Mouse (Mus musculus) natural killer cell, adult 2 months (primary cell): ENCODE measurements around the gene Capn13.
"Not testable (repeated sequence)": the region's sequence is repeated elsewhere in the genome, so short reads cannot be mapped to it uniquely, and the experiment has no call there.

ENCODE experiments used
- DNase-seq, 2 experiments: peaks; one replicate each; pipeline ENCODE4 v3.0.0; 2022; ENCODE audit warnings: low spot score in 2 of 2

Gene Capn13

DNA sequence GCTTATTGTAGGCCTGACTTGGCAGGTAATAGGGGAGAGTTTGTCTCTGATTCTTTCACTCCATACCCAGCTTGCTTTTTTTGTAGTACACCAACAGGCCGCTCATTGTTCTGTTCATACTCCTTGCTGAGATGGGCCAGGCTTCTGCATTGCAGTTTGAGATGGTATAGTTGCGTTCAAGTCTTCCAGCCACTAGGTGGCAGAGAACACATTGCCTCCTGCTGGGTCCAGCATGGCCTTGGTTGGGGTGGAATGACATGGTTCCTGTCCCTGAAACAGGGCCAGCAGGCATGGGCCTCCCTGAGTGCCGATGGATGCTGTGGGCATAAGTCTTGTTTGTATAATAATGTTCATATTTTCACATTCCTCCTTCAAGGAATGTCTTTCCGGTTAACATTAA is 122.9 kb downstream of the Capn13 start:
- no peak for DNase-seq

DNA sequence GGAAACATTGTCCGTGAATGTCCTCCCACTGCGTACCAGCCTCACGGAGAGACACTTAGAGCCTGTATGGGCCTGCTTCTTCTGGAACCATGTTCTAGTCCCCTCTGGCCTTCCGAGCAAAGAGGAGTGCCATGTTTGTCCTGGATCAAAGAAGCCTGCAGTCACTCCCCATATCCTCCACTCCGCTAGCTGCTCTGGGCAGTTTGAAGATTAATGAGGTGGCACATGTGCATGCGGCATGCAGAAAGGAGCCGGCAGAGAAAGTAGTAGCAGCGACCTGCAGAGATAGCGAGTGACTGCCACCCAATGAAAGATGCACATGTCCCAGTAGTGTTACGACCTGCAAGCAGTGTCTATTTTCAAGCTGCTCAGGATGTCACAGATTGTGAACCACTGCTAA is 125.6 kb downstream of the Capn13 start:
- DNase-seq = no peak

DNA sequence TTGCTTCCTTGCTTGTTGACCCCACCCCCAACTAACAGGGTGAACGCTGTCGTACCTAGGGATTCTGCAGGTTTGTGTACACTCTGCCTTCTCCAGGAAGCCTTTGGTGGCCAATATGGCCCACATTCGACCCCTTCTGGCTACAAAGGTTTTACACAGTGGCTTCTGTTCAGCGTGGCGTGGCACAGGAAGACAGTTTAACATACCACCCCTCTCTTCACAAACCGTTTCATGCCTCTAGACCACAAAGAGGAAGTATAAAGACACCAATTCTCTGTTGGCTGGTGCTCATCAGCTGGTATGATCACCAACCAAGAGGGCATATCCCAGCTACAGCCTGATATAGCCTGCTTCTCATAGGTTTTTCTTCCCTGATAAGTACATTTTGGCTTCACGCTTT is 126.9 kb downstream of the Capn13 start:
- peak; percentile 38 to 71 for DNase-seq

DNA sequence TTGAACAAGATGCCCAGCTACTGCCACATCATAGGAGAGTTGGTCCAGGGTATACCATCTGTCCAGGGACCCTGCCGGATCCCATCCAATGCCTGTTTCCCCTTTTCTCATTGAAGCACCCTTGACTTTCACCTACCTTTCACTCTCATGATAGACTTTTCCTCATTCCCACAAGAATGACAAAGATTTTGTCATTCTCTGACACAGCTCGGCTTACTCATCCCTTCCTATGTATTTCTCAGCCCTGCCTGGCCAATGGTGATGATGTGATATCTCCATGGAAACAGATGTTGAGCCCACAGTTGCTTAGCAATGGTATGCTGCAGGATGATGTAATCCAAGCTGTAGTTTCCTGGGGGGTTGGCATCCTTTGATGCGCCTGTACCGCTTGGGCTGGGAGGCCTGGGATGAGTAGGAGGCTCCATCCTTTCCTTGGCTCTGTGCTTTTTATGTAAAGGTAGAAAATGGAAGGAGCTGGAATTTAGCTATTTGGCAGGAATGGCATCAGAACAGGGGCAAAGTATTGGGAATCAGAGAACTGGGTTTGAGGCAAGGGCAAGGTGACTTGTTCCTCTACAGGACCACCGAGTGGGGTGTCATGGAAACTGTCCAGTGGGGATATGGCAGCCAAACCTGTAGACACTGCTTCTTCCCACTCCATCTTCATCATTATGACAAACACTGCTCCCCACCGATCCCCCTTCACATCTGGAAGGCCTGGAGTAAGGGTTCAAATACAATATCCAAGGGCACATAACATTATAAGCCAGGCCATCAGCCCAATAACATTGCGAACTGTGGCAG is 128.7 kb downstream of the Capn13 start:
- no peak for DNase-seq

DNA sequence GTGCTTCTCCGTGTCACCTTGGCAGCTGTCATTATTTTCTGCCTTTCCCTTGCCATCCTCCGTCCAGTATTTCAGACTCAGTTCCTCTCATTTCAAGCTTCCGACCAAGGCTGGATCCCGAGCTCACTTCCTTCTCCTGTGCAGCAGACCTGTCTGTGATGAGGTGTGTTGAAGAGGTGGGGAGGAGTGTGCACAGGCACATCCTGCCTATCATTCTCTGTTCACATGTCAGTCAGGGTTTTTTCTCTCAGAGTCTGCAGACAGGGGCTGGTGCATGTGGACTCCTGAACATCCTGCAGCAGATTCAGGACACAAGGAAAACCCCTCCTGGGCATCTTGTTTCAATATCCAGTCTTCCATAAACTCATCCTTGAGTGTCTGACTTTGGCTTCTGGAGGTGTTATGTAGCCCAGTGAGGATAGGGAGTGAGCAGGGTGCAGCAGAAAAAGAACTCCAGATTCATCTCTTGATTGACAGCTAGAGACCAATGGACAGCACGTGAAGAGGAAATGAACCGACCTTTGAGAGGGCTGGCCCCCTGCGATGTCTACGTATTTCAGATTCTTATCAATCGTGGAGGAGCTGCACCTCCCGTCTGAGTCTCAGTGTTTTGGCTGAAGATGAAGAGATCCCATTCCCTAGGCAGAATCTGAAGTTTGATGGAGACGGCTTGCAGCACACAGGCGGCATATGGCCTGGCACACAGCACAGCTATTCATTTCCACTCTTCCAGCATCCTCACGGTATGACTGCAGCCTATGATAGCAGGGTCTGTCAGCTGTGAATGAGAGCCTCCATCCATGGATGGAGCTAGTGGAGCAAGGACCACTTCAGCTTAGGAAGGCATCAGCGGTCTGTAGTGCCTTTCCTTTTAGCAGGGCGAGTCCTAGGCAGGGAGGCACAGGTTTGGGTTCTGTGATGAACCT is 129.5 kb downstream of the Capn13 start:
- no peak for DNase-seq

DNA sequence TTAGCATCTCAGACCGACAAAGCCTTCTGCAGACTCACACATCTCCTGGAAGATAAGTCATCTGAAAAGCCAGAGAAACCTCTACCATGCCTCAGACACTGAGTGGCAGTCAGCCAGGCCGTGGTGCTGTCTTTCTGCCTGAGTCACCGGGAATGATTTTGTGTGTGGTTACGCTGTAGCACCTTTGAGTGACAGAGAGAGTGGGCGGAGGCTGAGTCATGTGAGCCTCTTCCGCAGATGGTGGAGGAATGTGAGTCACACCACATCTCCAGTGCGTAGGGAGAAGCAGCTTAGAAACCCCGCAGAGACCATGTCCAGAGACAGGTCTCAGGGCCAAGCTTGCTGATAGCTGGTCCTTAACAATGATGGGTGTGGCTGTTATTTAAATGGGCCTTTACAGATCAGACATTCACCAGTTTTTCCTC is 137.6 kb downstream of the Capn13 start:
- DNase-seq = peak; percentile 80 to 83

DNA sequence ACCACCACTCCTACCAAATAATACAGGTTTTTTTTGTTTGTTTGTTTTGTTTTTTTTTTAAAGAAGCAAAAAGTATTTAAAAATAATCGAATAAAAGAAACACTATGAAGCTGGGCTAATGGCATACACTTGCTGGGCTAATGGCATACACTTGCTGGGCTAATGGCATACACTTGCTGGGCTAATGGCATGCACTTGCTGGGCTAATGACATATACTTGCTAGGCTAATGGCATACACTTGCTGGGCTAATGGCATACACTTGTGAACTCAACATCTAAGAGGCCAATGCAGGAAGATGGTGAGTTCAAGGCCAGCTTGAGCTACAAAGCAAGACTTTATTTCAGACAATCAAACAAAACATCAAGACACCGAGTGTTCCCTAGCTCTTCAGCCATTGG is 138.1 kb downstream of the Capn13 start:
- no peak for DNase-seq

DNA sequence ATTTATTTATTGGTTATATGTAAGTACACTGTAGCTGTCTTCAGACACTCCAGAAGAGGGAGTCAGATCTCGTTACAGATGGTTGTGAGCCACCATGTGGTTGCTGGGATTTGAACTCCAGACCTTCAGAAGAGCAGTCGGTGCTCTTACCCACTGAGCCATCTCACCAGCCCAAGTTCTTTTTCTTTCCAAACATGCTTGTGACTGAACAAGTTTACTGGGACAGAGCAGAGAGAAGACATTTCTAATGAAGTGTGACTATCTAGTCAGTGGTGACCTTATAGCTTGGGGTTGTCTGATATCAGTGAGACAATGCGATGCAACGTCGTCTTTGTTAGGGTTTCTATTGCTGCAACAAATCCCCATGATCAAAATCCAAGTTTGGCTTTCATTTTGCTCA is 141.4 kb downstream of the Capn13 start:
- DNase-seq = not testable (repeated sequence)

DNA sequence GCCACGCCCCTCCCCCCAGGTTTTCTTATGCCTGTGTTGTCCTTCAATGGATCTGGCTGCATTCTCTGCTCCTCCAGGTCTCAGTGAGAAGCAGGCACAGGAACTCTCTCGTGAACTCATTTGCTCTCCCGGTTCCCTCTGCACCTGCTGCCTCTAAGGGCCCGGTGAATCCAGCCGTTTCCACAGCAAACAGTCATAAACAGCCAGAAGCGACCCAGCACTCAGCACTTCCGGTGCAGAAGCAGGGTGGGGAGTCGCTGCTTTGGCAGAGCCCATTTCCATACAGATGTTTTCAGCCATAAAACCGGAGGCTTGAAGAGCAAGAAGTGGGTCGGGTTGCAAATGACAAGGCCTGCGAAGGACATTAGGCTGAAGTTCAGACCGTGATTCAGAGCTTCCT is 142.0 kb downstream of the Capn13 start:
- DNase-seq = peak in 1 of 2 experiments; percentile 30
